Mouse (Mus musculus) forebrain, embryonic 11.5 days (tissue): ENCODE data around the gene Mtmr6. TPM values are rescaled to one million over a fixed set of nuclear protein-coding genes. Genes with fewer than 3 reads are reported as not detected.

Experiments
- ATAC-seq: fragments of 200-750 bp; cut with Nextera tagmentation; replicated peaks from 2 replicates; pipeline ENCODE4 v1.8.0; 2017; ENCODE audit warnings: moderate TSS enrichment; ENCODE audit not compliant: low FRiP score
- DNase-seq: peaks from one replicate; pipeline ENCODE4 v3.0.0-alpha.2; 2017; ENCODE audit warnings: low spot score
- H3K27ac ChIP-seq: fragments of 300-500 bp; sonication (generic); 2 replicates; pipeline ENCODE4 v1.5.1; 2014; ENCODE audit warnings: low read depth, low read length
- H3K27me3 ChIP-seq: fragments of 300-500 bp; sonication (generic); 2 replicates; pipeline ENCODE4 v1.6.1; 2014; ENCODE audit warnings: mild to moderate bottlenecking, low read length, mixed read lengths; ENCODE audit not compliant: control insufficient read depth, insufficient read depth
- H3K36me3 ChIP-seq: fragments of 300-500 bp; sonication (generic); 2 replicates; pipeline ENCODE4 v1.6.1; 2014; ENCODE audit warnings: mild to moderate bottlenecking, low read length, moderate library complexity, mixed read lengths; ENCODE audit not compliant: control insufficient read depth, insufficient read depth
- H3K4me1 ChIP-seq: fragments of 300-500 bp; sonication (generic); replicated peaks from 2 replicates; pipeline ENCODE4 v1.6.1; 2014; ENCODE audit warnings: low read length, mixed read lengths; ENCODE audit not compliant: control insufficient read depth, insufficient read depth
- H3K4me2 ChIP-seq: fragments of 300-500 bp; sonication (generic); 2 replicates; pipeline ENCODE4 v1.6.1; 2014; ENCODE audit warnings: low read depth, mild to moderate bottlenecking, low read length, moderate library complexity, mixed read lengths; ENCODE audit not compliant: severe bottlenecking
- H3K4me3 ChIP-seq: fragments of 300-500 bp; sonication (generic); 2 replicates; pipeline ENCODE4 v1.5.1; 2014; ENCODE audit warnings: low read depth, low read length
- H3K9ac ChIP-seq: fragments of 300-500 bp; sonication (generic); 2 replicates; pipeline ENCODE4 v1.6.1; 2014; ENCODE audit warnings: low read length
- H3K9me3 ChIP-seq: fragments of 300-500 bp; sonication (generic); 2 replicates; pipeline ENCODE4 v1.6.1; 2016; ENCODE audit warnings: low read length, mixed read lengths; ENCODE audit not compliant: control insufficient read depth
- WGBS: fragments of 180-500 bp; shearing (Covaris S2); extraction: QIAGEN DNeasy Blood & Tissue Kit; methylation state at CpG from one replicate; pipeline ENCODE4 v1.1.7; 2014; 5-methylcytosine and 5-hydroxymethylcytosine counted together
- polyA plus RNA-seq: library from polyadenylated mRNA; unstranded; fragments of >200 nt; fragmentation: Nextera tagmentation; extraction: Ambion mirVana; gene quantifications from 2 replicates; pipeline ENCODE4 v1.2.1, GENCODE M21; 2014

The Mtmr6 gene
- 44.3 and 45.0 TPM in 2 replicates for polyA plus RNA-seq

GRCm38 (mm10) chr14:60264990-60265876 is at the start of gene Mtmr6:
TSS of gene Mtmr6 (plus strand) at chr14:60265228.
- DNase-seq: peak; percentile 98
- H3K36me3 ChIP-seq: no peaks in the 10 kb centered on the region
- peak within 1 kb of the TSS; percentile 70 for H3K4me3 ChIP-seq
- peak; percentile 98 for ATAC-seq
- no peak within 1 kb of the TSS for H3K27ac ChIP-seq
- no peaks in the 10 kb centered on the region for H3K4me1 ChIP-seq
- no peaks in the 10 kb centered on the region for H3K27me3 ChIP-seq
- WGBS: under 1% methylated on average over 51 of the region's 51 CpGs
- peak within 1 kb of the TSS; percentile 70 for H3K9ac ChIP-seq
- H3K4me2 ChIP-seq: peak within 1 kb of the TSS; percentile 79
- H3K9me3 ChIP-seq: no peaks in the 10 kb centered on the region

- 97% methylated on average over 1 of the region's 1 CpGs for WGBS
- Histone ChIP-seq H3K9ac (no peak overlapping the region), H3K4me1 (no peaks in the 10 kb centered on the region), H3K27ac (no peak overlapping the region), H3K36me3 (no peaks in the 10 kb centered on the region; the same call in 1 of the 2 replicates), H3K9me3 (no peaks in the 10 kb centered on the region), H3K4me2 (no peak overlapping the region), H3K4me3 (no peak overlapping the region), H3K27me3 (no peaks in the 10 kb centered on the region)
- ATAC-seq (no peak), DNase-seq (no peak)
Observed at GRCm38 (mm10) chr14:60216125-60216524, 48.9 kb upstream of the Mtmr6 start.

GRCm38 (mm10) chr14:60217616-60218015 is 47.4 kb upstream of the Mtmr6 start:
- Histone ChIP-seq H3K4me1 (no peaks in the 10 kb centered on the region), H3K9ac (no peak overlapping the region), H3K36me3 (no peaks in the 10 kb centered on the region; the same call in 1 of the 2 replicates), H3K27ac (no peak overlapping the region), H3K4me2 (no peak overlapping the region), H3K9me3 (no peaks in the 10 kb centered on the region), H3K4me3 (no peak overlapping the region), H3K27me3 (no peaks in the 10 kb centered on the region)
- DNase-seq (no peak), ATAC-seq (no peak)
- 94% methylated on average over 4 of the region's 4 CpGs for WGBS

- H3K36me3 ChIP-seq: no peaks in the 10 kb centered on the region; the same call in 1 of the 2 replicates
- WGBS: 92% methylated on average over 10 of the region's 10 CpGs
Observed at GRCm38 (mm10) chr14:60219886-60220285, 45.1 kb upstream of the Mtmr6 start.

GRCm38 (mm10) chr14:60238551-60238950 is 26.5 kb upstream of the Mtmr6 start:
- WGBS: 90% methylated on average over 3 of the region's 3 CpGs
- no peaks in the 10 kb centered on the region for H3K9me3 ChIP-seq
- no peak overlapping the region for H3K4me2 ChIP-seq
- no peak overlapping the region for H3K27ac ChIP-seq
- no peak overlapping the region for H3K9ac ChIP-seq
- no peaks in the 10 kb centered on the region for H3K4me1 ChIP-seq
- DNase-seq: no peak
- no peak overlapping the region for H3K4me3 ChIP-seq
- H3K36me3 ChIP-seq: peaks cover 8% of the 10 kb centered on the region; the same call in 1 of the 2 replicates
- no peak for ATAC-seq
- H3K27me3 ChIP-seq: no peaks in the 10 kb centered on the region

More at GRCm38 (mm10) chr14:60219886-60220285, 45.1 kb upstream of the Mtmr6 start:
- Histone ChIP-seq H3K27me3 (no peaks in the 10 kb centered on the region), H3K9ac (no peak overlapping the region), H3K4me2 (no peak overlapping the region), H3K9me3 (no peaks in the 10 kb centered on the region), H3K4me3 (no peak overlapping the region), H3K27ac (no peak overlapping the region), H3K4me1 (no peaks in the 10 kb centered on the region)
- DNase-seq (no peak), ATAC-seq (no peak)

- H3K36me3 ChIP-seq: no peaks in the 10 kb centered on the region
- ATAC-seq (no peak), DNase-seq (no peak)
- no peaks in the 10 kb centered on the region for H3K27me3 ChIP-seq
- peak overlapping the region; percentile 98 for H3K9ac ChIP-seq
- no peaks in the 10 kb centered on the region for H3K9me3 ChIP-seq
- peaks cover 4% of the 10 kb centered on the region; the same call in 1 of the 2 replicates for H3K4me1 ChIP-seq
- peak overlapping the region; percentile 64 for H3K4me2 ChIP-seq
- WGBS: 30% methylated on average over 8 of the region's 8 CpGs
- H3K27ac ChIP-seq: no peak overlapping the region
- peak overlapping the region; percentile 96 for H3K4me3 ChIP-seq
Observed at GRCm38 (mm10) chr14:60250366-60250765, 14.7 kb upstream of the Mtmr6 start.

GRCm38 (mm10) chr14:60250879-60251278 is 14.1 kb upstream of the Mtmr6 start:
- Histone ChIP-seq H3K9ac (peak overlapping the region; percentile 98), H3K27ac (peak overlapping the region; percentile 82), H3K9me3 (no peaks in the 10 kb centered on the region), H3K4me3 (peak overlapping the region; percentile 96), H3K27me3 (no peaks in the 10 kb centered on the region), H3K4me1 (peaks cover 4% of the 10 kb centered on the region; the same call in 1 of the 2 replicates), H3K4me2 (peak overlapping the region; percentile 64), H3K36me3 (no peaks in the 10 kb centered on the region)
- no peak for DNase-seq
- WGBS: under 1% methylated on average over 39 of the region's 39 CpGs
- peak; percentile 69 for ATAC-seq

- DNase-seq: peak; percentile 99
- peak within 1 kb of the TSS; percentile 98 for H3K9ac ChIP-seq
- H3K4me3 ChIP-seq: peak within 1 kb of the TSS; percentile 96
- H3K9me3 ChIP-seq: no peaks in the 10 kb centered on the region
- ATAC-seq: peak; percentile 99
- H3K27me3 ChIP-seq: no peaks in the 10 kb centered on the region
- under 1% methylated on average over 62 of the region's 62 CpGs for WGBS
- no peaks in the 10 kb centered on the region for H3K36me3 ChIP-seq
- H3K4me2 ChIP-seq: peak within 1 kb of the TSS; percentile 64
- peak within 1 kb of the TSS; percentile 82 for H3K27ac ChIP-seq
- H3K4me1 ChIP-seq: peaks cover 4% of the 10 kb centered on the region; the same call in 1 of the 2 replicates
Observed at GRCm38 (mm10) chr14:60251281-60252003, 13.6 kb upstream of the Mtmr6 start, which contains the start of the genes Nupl1 and Gm49336. TSS of gene Nupl1 (minus strand) at chr14:60251431. TSS of gene Gm49336 (minus strand) at chr14:60251507.
